Mouse (Mus musculus): ENCODE measurements around the gene Ust.
"Not testable (repeated sequence)": the region's sequence is repeated elsewhere in the genome, so short reads cannot be mapped to it uniquely, and the experiment has no call there.

Gene Ust

GRCm38 (mm10) chr10:8518141-8519013 is at the start of gene Ust:
TSS of gene Ust (minus strand) at chr10:8518825.
- peak; percentile 42 to 43 for DNase-seq

- DNase-seq, result no peak
Observed at GRCm38 (mm10) chr10:8561366-8561765, 42.7 kb upstream of the Ust start.

- DNase-seq, result not testable (repeated sequence)
Observed at GRCm38 (mm10) chr10:8559566-8559965, 40.9 kb upstream of the Ust start.

DNA sequence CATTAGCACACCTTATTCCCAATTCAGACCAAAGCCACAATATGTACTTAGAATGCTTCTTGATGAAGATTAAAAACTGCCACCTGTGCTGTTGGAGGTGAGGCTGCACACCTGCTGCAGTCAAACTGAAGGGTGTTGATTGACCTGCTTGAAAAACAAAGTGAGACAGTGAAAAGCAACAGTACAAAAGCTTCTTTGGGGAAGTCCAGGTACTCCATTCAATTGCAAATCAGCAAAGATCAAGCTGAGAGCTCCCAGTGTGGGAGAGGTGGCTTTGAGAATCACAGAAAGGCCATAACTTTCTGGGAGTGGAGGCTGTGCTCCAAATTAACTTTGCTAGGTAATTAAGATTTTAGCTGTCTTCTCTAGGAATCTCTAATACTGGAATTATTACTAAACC is 33.6 kb upstream of the Ust start:
- not testable (repeated sequence) for DNase-seq

GRCm38 (mm10) chr10:8551601-8552000 is 33.0 kb upstream of the Ust start:
- not testable (repeated sequence) for DNase-seq

DNA sequence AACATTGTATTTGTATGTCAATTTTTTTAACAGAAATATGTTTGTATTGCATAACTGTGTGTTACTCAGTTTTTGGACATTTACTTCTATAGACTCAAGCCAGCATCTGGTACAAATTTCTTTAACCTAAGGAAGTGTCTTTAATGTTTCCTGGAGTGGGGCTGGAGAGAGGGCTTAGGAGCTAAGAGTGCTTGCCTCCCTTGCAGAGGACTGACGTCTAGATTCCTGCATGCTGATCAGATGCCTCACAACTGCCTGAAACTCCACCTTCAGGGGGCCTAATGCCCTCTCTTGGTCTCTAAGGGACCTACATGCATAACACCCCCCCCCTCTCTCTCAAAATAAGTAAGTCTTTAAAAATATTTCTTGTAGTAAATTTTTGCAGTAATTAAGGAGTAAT is 22.9 kb upstream of the Ust start:
- DNase-seq, result no peak

DNA sequence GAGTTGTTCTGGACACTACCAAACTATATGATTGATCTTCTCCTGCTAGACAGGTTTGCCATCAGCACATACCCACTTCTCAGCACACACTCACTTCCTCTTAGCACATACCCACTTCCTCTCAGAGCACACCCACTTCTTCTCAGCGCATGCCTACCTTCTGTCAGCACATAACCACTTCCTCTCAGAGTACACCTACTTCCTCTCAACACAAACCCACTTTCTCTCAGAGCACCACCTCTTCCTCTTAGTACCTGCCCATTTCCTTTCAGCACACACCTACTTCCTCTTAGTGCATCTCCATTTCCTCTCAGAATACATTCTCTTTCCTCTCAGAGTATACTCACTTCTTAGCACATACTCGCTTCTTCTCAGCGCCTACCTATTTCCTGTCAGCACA is 16.8 kb upstream of the Ust start:
- peak in 1 of 2 experiments; percentile 34 for DNase-seq

DNA sequence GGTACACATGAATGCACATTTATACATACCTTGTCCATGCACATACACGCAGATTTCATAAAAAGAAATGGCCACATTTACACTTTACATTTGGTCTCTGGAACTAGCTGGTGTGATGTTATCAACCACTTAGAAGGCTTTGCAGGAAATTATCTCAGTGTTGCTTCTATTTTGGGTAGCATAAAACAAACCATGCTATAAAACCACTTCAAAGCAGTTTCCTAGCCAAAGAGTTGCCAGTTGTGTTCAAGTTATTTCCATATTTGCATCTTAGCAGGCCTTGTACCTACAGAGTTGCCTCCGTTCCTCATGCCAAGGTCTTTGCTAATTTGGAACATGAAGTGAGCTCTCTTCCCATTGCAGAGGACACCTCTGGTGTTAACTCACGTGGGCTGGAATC is 13.0 kb upstream of the Ust start:
- no peak for DNase-seq

GRCm38 (mm10) chr10:8530505-8531051 is 12.0 kb upstream of the Ust start:
- DNase-seq, result no peak

- DNase-seq, result no peak
Observed at GRCm38 (mm10) chr10:8529173-8529572, 10.5 kb upstream of the Ust start.

- DNase-seq, result no peak
Observed at GRCm38 (mm10) chr10:8525354-8525753, 6.7 kb upstream of the Ust start.

GRCm38 (mm10) chr10:8521536-8521935 is 2.9 kb upstream of the Ust start:
- DNase-seq, result no peak

- no peak for DNase-seq
Observed at GRCm38 (mm10) chr10:8520766-8521395, 2.3 kb upstream of the Ust start.

- DNase-seq, result peak; percentile 22 to 23
Observed at GRCm38 (mm10) chr10:8519014-8519491, 428 bp upstream of the Ust start.

GRCm38 (mm10) chr10:8517591-8518140 is 959 bp downstream of the Ust start:
- peak; percentile 17 to 28 for DNase-seq

DNA sequence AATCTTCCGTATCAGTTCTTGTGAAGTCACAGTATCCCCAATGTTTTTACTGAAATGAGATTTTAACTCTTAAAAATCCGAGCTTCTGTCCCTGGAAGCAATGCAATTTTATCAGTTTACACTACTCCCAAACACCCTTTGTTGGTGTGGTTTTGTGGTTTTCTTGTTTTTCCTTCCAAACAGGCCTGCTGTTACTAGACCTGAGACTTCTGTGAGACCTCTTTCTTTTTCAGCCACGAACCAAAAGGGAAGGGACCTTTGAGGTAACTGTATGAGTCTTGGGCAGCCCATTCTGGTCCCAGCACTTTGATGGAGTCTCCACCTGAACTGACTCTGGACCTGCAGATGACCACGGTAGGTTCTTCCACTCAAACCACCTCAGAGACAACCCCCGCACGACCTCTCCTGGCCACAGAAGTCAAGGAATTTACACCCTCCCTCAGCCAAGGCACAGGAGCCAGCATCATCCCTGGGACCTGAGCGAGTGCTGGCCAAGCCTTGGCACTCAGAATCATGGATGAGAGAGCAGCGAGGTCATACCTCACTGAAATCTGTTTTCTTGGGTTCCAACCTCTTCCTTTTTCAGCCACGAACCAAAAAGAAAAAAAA is 1.6 kb downstream of the Ust start:
- no peak for DNase-seq

GRCm38 (mm10) chr10:8513690-8514089 is 4.9 kb downstream of the Ust start:
- DNase-seq, result no peak

GRCm38 (mm10) chr10:8512222-8512621 is 6.4 kb downstream of the Ust start:
- DNase-seq, result no peak

- no peak for DNase-seq
Observed at GRCm38 (mm10) chr10:8511760-8512159, 6.9 kb downstream of the Ust start.

- peak in 1 of 2 experiments; percentile 7 for DNase-seq
Observed at GRCm38 (mm10) chr10:8506247-8506573, 12.4 kb downstream of the Ust start.

GRCm38 (mm10) chr10:8505346-8506246 is 13.0 kb downstream of the Ust start:
- peak; percentile 6 to 18 for DNase-seq

DNA sequence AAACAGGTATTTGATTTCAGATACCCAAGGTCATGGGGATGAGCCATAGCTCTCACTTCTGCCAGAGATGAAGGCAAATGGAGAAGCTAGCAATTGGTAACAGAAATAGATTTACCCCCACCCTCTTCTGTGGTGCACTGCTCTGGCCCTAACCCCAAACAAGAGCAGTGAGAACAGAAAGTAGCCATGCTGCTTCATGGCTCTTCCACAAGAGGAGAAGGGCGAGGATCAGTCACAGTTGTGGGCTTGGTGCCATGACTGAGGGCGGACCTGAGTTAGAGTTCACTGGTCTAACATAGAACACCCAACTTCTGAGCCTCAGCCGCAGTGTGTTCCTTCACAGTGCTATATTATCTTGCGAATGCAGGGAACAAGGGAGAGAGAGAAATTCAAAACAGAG is 13.8 kb downstream of the Ust start:
- no peak for DNase-seq

All from B cell, adult 2 months (primary cell).